Mouse (Mus musculus) layer of hippocampus, adult 2 months (tissue): ENCODE results near the gene Lcmt2. TPM values are rescaled to one million over a fixed set of nuclear protein-coding genes. Genes with fewer than 3 reads are reported as not detected.

Experiments used
- DNase-seq, 2 experiments: peaks; one replicate each; pipeline ENCODE4 v3.0.0; 2022; ENCODE audit warnings: low spot score in 2 of 2
- H3K27ac ChIP-seq: fragments of 200-600 bp; 2 replicates; pipeline ENCODE4 v1.8.1; 2022
- H3K4me3 ChIP-seq: fragments of 200-600 bp; 2 replicates; pipeline ENCODE4 v1.8.1; 2022; ENCODE audit warnings: mild to moderate bottlenecking
- CTCF ChIP-seq: fragments of 200-600 bp; conservative IDR thresholded peaks from 2 replicates; pipeline ENCODE4 v1.8.1; 2022; ENCODE audit warnings: antibody characterized with exemption, mild to moderate bottlenecking, moderate library complexity
- long read RNA-seq, 2 experiments: library from polyadenylated mRNA; stranded (forward); transcript quantifications; one replicate each; pipeline ENCODE4 v2.0.0; 2021; ENCODE audit warnings: borderline mapping rate in 2 of 2
- total RNA-seq, 2 experiments: library from RNA; stranded (reverse); gene quantifications; 2 replicates each; pipeline ENCODE4 v1.2.3; 2021

Gene Lcmt2
- total RNA-seq: 1 to 10 TPM; 8.3 to 9.6 TPM
- long read RNA-seq, experiment 1, transcript Lcmt2-202 (1 exons, 3,056 nt): major isoform, 7 of 7 reads
- long read RNA-seq, experiment 1, partial matches to known transcripts: 0 of 7 reads
- long read RNA-seq, experiment 1, other reads (novel, unspliced or antisense): 0 of 7 reads
- long read RNA-seq, experiment 2, transcript Lcmt2-202 (1 exons, 3,056 nt): major isoform, 13 of 14 reads
- long read RNA-seq, experiment 2, partial matches to known transcripts: 0 of 14 reads
- long read RNA-seq, experiment 2, other reads (novel, unspliced or antisense): 1 of 14 reads

GRCm38 (mm10) chr2:121140018-121140882 is at the start of gene Lcmt2, which contains the start of gene Adal:
Gene Lcmt2 (minus strand): TSS chr2:121140653.
Gene Adal (plus strand): TSS chr2:121140428.
- Histone ChIP-seq H3K27ac (peak within 1 kb of the TSS; percentile 99), H3K4me3 (peak within 1 kb of the TSS; percentile 68)
- no peak for TF ChIP-seq CTCF
- DNase-seq: peak; percentile 88 to 90

GRCm38 (mm10) chr2:121188530-121188929 is 48.1 kb upstream of the Lcmt2 start:
- peak; percentile 63 for TF ChIP-seq CTCF
- DNase-seq: no peak
- Histone ChIP-seq H3K4me3 (no peak overlapping the region), H3K27ac (no peak overlapping the region)

- Histone ChIP-seq H3K4me3 (no peak overlapping the region), H3K27ac (no peak overlapping the region)
- no peak for TF ChIP-seq CTCF
- no peak for DNase-seq
These were observed 43.7 kb upstream of the Lcmt2 start for GRCm38 (mm10) chr2:121184142-121184541.

GRCm38 (mm10) chr2:121183431-121183830 is 43.0 kb upstream of the Lcmt2 start:
- no peak for TF ChIP-seq CTCF
- Histone ChIP-seq H3K4me3 (no peak overlapping the region), H3K27ac (no peak overlapping the region)
- DNase-seq: no peak

GRCm38 (mm10) chr2:121178828-121179479 is 38.5 kb upstream of the Lcmt2 start:
- TF ChIP-seq CTCF: peak; percentile 56
- Histone ChIP-seq H3K4me3 (no peak overlapping the region), H3K27ac (no peak overlapping the region)
- no peak for DNase-seq

- peak; percentile 28; the same call in 1 of the 2 replicates for TF ChIP-seq CTCF
- DNase-seq: peak; percentile 83 to 87
- Histone ChIP-seq H3K4me3 (peak within 1 kb of the TSS; percentile 99), H3K27ac (peak within 1 kb of the TSS; percentile 92)
These were observed 30.7 kb upstream of the Lcmt2 start, which contains the start of gene Zscan29 for GRCm38 (mm10) chr2:121170980-121171742. Gene Zscan29 (minus strand): TSS chr2:121171125.

GRCm38 (mm10) chr2:121170481-121170971 is 30.1 kb upstream of the Lcmt2 start, which contains the start of gene Tubgcp4:
Gene Tubgcp4 (plus strand): TSS chr2:121170654.
- peak within 1 kb of the TSS; percentile 92 for H3K27ac ChIP-seq
- TF ChIP-seq CTCF: no peak
- DNase-seq: no peak
- peak within 1 kb of the TSS; percentile 99 for H3K4me3 ChIP-seq

GRCm38 (mm10) chr2:121169902-121170301 is 29.4 kb upstream of the Lcmt2 start:
- DNase-seq: no peak
- H3K4me3 ChIP-seq: peak overlapping the region; percentile 99
- peak overlapping the region; percentile 92 for H3K27ac ChIP-seq
- no peak for TF ChIP-seq CTCF

- Histone ChIP-seq H3K4me3 (peak overlapping the region; percentile 99; the same call in 1 of the 2 replicates), H3K27ac (no peak overlapping the region)
- no peak for TF ChIP-seq CTCF
- no peak for DNase-seq
These were observed 28.7 kb upstream of the Lcmt2 start for GRCm38 (mm10) chr2:121169173-121169572.

- no peak for DNase-seq
- no peak overlapping the region for H3K4me3 ChIP-seq
- TF ChIP-seq CTCF: peak; percentile 59
- no peak overlapping the region for H3K27ac ChIP-seq
These were observed 12.6 kb upstream of the Lcmt2 start for GRCm38 (mm10) chr2:121153100-121153499.

- Histone ChIP-seq H3K4me3 (no peak overlapping the region), H3K27ac (no peak overlapping the region)
- no peak for TF ChIP-seq CTCF
- DNase-seq: no peak
These were observed 9.2 kb upstream of the Lcmt2 start for GRCm38 (mm10) chr2:121149679-121150078.

- no peak for TF ChIP-seq CTCF
- no peak for DNase-seq
- no peak overlapping the region for H3K4me3 ChIP-seq
- no peak overlapping the region for H3K27ac ChIP-seq
These were observed 2.0 kb upstream of the Lcmt2 start for GRCm38 (mm10) chr2:121142415-121142814.
